Mouse (Mus musculus): ENCODE results near the gene C1qc.
A peak's percentile ranks its signal among the peaks of the same experiment; 100 is the strongest.

C1qc gene

DNA sequence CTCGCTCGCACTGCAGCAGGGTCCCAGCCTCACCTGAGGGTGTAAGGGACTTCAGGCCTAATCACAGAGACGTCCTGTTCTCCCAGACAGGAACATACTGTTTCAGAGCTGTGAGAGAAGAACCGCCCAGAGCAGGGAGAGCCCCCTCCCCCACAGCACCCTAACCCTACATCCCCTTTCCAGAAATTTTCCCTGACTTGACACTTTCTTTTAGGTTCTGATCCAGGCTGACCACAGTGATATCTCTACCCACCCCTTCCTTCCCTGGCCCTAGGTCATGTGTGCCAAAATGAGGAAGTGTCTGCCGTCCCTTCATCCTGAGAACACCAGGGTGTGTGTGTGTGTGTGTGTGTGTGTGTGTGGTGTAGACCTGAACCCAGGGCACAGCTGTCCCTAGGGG, at the start of gene C1qc:
Gene C1qc, minus strand, starts transcription at position 255 of the 400 bp plus-strand sequence.
- no peak for DNase-seq (ENCODE audit: low spot score)

DNA sequence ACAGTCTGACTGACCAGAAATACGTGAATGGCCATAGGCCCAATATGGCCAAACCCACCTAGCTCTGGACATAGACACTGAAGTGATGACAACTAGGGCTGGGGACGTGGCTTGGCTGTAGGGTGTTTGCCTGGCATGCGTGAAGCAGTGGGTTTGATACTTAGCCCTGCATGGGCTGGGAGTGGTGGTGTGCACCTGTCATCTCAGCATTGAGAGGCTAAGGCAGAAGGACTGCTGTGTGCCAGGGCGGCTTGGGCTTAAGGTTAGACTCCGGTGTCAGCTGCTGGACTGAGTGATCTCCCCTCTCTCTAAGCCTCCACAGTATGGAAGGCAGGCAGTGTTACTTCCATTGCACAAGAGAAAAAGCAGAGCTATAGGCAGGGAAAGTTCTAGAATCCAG, 45.1 kb upstream of the C1qc start:
- DNase-seq (ENCODE audit: low spot score), result no peak

- no peak for DNase-seq (ENCODE audit: low spot score)
These were observed 44.5 kb upstream of the C1qc start for GRCm38 (mm10) chr4:136937344-136937743.

DNA sequence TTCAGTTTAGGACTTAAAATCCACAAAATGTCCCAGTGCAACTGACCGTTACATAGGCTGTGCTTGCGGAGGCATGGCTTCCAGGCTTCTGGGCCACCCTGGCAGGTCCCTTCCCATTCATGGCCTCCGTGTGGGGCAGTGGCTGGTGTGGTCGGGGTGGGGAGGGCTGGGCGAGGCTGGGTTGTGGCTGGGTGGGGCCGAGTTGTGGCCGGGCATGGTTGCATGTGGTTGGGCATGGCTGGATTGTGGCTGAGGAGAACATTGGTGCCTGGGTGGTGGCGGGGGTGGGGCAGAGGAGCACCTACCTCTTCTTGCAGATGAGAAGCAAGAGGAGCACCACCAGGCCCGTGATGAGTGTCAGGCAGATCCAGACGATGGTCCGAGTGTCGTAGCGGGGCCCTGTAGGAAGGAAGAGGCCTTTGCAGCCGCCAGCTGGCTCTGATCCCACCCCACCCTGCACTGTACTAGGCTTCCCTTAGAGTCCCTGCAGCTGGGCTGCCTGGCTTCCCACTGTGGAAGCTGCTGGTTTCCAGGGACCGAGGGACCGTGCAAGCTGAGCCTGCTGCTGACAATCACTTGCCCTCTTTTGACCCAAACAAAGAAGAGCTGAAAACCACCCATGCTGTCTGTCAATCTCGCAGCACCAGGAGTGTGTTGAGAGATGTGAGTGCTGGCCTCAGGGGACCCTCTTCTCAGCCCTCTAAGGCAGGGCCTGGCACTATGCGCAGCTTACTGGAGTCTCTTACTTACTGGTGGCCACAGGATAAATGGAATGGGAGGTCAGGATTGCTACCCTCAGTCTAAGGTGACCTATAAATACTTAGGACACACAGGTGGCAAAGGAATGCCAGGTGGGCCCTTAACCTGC, 42.1 kb upstream of the C1qc start:
- DNase-seq (ENCODE audit: low spot score), result no peak

DNA sequence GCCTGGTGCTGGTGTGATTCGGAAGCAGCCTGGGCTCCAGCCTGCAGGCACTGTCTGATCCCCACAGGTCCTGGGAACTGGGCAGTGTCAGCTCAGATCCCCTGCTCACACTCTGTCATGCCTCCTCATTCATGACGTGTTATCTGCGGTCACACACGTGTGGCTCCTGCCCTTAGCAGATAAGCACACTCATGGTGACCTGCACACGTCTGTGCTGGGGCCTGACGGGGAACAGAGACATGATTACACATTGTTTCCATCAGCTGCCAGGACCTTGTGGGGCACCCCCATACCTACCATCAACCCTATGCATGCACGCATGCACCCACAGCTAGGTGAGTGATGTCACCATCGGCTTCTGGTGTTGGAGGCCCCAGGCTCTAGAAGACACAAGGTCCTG, 37.6 kb upstream of the C1qc start:
- no peak for DNase-seq (ENCODE audit: low spot score)

DNA sequence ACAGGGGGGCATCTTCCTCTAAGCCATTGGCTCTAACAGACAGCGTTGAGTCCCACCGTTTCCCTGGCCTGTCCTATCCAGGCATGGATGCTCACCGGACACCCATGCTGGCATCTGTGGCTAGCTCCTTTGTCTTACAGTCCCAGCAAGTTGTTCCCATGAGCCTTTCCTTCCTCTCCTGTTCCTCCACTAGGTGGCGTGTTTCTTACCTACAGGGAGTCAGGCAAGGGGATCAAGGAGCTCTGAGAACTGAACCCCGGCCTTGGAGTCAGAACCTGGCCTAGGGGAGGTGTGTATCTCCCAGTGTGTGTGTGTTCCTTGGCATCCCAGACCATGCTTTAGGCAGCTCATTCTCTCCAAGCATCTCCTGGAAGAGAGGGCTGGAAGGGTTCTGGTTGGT, 36.1 kb upstream of the C1qc start:
- DNase-seq (ENCODE audit: low spot score), result peak; percentile 82

DNA sequence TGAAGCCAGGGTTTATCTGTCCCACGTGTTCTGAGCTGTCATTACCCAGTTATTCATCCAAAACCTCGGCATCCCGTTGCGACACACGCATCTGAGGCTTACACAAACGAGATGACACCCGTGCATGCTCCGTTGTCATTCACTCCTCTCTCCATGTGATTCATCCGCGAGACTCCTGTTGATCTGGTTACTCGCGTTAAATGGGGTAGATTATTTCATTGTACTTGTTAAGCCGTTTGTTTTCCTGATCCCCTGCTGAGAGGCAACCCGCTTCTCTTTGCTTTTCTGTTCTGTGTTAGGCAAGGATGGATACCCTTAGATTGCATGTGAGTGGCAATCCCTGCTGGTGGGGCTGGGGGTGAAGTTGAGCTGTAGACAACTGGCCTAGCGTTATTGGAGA, 32.9 kb upstream of the C1qc start:
- no peak for DNase-seq (ENCODE audit: low spot score)

DNA sequence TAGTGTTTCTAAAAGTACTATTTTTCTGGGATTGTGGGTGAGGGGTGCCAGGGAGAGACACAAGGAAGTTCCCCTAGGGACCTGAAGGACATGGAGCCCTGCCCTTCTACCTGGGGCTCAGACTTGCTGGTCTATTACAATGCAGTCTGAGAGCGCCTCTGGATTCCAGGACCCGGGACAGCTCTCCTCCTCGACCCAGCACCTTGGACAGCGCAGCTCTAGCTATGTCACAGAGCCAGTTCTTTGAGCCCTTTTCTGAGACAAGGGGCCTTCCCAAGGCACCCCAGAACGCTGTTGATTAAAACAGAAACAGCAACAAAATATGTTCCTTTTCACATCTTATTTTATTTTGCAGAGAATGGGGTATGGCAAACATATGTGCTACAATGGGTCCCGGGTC, 31.7 kb upstream of the C1qc start:
- peak; percentile 88 for DNase-seq (ENCODE audit: low spot score)

DNA sequence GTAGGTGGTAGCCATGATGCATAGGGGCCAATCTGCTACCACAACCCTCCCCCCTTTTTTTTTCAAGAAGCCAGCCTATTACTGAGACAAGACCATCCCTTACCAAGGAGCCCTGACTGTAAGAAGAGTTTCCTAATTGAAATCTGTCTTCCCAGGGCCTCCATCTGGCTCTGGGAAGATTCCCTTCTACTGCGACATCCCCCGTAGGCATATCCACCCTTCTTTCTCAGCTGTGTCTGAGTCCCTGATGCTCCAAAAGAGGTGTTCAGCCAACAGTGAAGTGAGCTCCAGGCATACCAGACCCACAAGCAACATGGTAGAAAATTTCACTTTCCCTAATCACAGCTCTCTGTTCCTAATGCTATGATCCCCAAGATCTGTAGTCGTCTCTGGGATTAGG, 26.7 kb upstream of the C1qc start:
- no peak for DNase-seq (ENCODE audit: low spot score)

DNA sequence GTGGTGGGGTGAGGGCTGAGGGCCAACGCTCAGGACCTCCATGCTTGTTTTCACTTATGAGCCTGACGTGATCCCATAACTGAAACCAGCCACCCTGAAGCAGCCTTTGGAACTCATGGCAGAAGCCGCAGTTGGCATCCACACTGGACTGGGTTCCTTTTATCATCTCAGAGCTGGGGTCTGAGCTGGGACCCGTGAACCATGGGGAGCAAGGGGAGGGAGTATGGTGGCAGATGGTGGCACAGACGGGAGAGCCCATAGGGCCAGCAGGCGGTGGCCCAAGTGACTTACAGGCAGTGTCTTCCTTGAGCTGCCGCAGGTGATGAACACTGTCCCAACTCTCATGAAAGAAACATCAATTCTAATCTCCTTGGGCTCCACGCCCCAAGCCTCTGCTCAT, 26.0 kb upstream of the C1qc start:
- no peak for DNase-seq (ENCODE audit: low spot score)

GRCm38 (mm10) chr4:136917165-136917524, 24.3 kb upstream of the C1qc start:
- DNase-seq (ENCODE audit: low spot score), result no peak

GRCm38 (mm10) chr4:136916359-136917164, 23.7 kb upstream of the C1qc start:
- DNase-seq (ENCODE audit: low spot score), result no peak

DNA sequence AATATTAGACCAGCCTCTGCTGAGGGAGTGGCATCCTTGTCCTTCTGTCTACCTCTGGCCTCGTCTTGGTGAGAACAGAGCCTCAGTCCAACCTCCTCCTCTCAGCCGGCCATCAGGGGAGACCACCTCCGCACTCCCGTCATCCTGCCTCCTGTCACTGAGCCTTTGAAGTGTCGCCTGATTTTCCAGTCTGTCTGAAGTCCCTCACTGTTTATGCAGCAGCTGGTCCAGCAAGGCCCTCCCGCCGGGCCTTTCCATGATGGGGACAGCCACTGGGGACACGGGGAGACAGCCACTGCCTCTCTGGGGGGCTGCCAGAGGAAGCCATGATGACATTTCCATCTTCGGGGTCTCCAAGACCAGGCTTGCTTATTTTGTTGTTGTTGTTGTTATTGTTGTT, 20.0 kb upstream of the C1qc start:
- peak; percentile 12 for DNase-seq (ENCODE audit: low spot score)

DNA sequence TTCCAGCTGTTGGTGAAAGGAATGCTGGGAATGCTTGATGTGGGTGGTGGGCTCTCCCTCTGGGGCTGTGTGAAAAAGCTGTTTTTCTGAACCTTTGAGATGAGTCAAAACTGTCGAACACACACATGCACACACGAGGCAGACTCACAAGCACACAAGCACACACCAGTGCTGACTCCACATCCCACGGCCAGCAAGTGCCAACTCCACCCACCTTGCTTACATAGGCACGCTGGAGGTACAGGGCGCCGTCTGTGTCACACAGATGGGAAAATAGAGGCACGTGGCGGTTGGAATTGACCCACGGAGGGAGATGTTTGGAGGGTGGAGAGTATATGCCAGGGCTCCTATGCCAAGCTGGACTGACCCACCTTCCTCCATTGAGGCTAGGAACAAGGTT, 18.9 kb upstream of the C1qc start:
- DNase-seq (ENCODE audit: low spot score), result no peak

GRCm38 (mm10) chr4:136911211-136911646, 18.4 kb upstream of the C1qc start:
- DNase-seq (ENCODE audit: low spot score), result peak; percentile 42

GRCm38 (mm10) chr4:136907809-136908208, 14.9 kb upstream of the C1qc start:
- no peak for DNase-seq (ENCODE audit: low spot score)

- peak; percentile 91 for DNase-seq (ENCODE audit: low spot score)
These were observed 14.2 kb upstream of the C1qc start for GRCm38 (mm10) chr4:136907033-136907432.

DNA sequence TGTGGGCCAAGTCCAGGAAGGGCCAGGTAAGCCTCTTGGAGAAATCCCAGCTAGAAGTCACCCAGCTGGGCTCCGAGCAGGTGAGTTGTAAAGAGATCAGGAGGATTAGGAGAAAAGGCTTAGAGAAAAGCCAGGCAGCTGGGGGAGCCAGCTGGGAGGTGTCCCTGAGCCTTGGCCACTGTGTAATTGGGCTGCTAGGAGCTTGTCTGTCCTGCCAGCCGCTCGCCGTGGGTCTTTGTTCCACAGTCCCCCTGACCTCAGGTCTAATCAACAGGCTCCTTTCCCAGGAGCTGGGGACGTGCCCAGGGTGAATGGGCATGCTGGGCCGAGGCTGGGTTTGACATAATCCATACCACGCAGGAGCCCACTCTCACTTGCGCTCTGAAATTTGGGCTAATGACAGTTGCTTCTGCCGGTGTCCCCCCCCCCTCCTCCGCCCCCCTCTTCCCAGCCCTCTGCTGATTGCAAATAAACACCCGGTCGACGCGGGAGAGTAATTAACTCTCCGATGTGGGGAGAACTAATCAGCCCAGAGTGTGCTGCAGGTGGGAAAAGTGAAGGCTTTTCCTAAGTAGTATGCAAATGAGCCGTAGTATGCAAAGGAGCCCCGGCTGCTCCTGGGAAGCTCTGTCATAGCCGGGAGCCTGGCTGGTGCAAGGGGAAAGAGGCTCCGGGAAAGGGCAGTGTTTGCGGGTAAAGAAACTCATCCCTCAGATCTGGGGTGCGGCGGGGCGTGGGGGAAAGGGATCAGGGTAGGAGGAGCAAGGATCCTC, 12.1 kb upstream of the C1qc start:
- DNase-seq (ENCODE audit: low spot score), result peak; percentile 24

- peak; percentile 29 for DNase-seq (ENCODE audit: low spot score)
These were observed 6.3 kb upstream of the C1qc start for GRCm38 (mm10) chr4:136899154-136899553.

GRCm38 (mm10) chr4:136898637-136899036, 5.8 kb upstream of the C1qc start, which contains the start of gene C1qa:
TSS of gene C1qa (minus strand) at chr4:136898803.
- no peak for DNase-seq (ENCODE audit: low spot score)

- DNase-seq (ENCODE audit: low spot score), result no peak
These were observed 5.3 kb upstream of the C1qc start for GRCm38 (mm10) chr4:136898084-136898598.

- no peak for DNase-seq (ENCODE audit: low spot score)
These were observed 3.6 kb upstream of the C1qc start for GRCm38 (mm10) chr4:136896461-136896860.

Data from embryo, embryonic 10.5 days (tissue).